Mouse (Mus musculus): ENCODE results near the gene Ctla4.

Gene Ctla4

GRCm38 (mm10) chr1:60866043-60866442 is 20.8 kb upstream of the Ctla4 start:
- no peak for DNase-seq

GRCm38 (mm10) chr1:60868333-60869277 is 18.2 kb upstream of the Ctla4 start:
- peak; percentile 17 for DNase-seq

GRCm38 (mm10) chr1:60875267-60875666 is 11.5 kb upstream of the Ctla4 start:
- DNase-seq, result no peak

- DNase-seq, result no peak
Observed at GRCm38 (mm10) chr1:60880116-60880867, 6.5 kb upstream of the Ctla4 start.

- no peak for DNase-seq
Observed at GRCm38 (mm10) chr1:60882792-60883191, 4.0 kb upstream of the Ctla4 start.

GRCm38 (mm10) chr1:60883279-60883678 is 3.5 kb upstream of the Ctla4 start:
- no peak for DNase-seq

- DNase-seq, result no peak
Observed at GRCm38 (mm10) chr1:60884611-60885010, 2.2 kb upstream of the Ctla4 start.

- DNase-seq, result no peak
Observed at GRCm38 (mm10) chr1:60898127-60898932, 11.5 kb downstream of the Ctla4 start.

- DNase-seq, result no peak
Observed at GRCm38 (mm10) chr1:60898933-60899210, 12.1 kb downstream of the Ctla4 start.

GRCm38 (mm10) chr1:60899244-60899643 is 12.4 kb downstream of the Ctla4 start:
- DNase-seq, result no peak

GRCm38 (mm10) chr1:60902547-60902946 is 15.7 kb downstream of the Ctla4 start:
- DNase-seq, result no peak

- DNase-seq, result no peak
Observed at GRCm38 (mm10) chr1:60903126-60903525, 16.3 kb downstream of the Ctla4 start.

- no peak for DNase-seq
Observed at GRCm38 (mm10) chr1:60904456-60904978, 17.7 kb downstream of the Ctla4 start.

- DNase-seq, result no peak
Observed at GRCm38 (mm10) chr1:60907466-60907865, 20.7 kb downstream of the Ctla4 start.

GRCm38 (mm10) chr1:60908751-60909161 is 22.0 kb downstream of the Ctla4 start:
- no peak for DNase-seq

GRCm38 (mm10) chr1:60909746-60910145 is 22.9 kb downstream of the Ctla4 start:
- DNase-seq, result no peak

GRCm38 (mm10) chr1:60910796-60911195 is 24.0 kb downstream of the Ctla4 start:
- DNase-seq, result no peak

- DNase-seq, result no peak
Observed at GRCm38 (mm10) chr1:60911631-60912030, 24.8 kb downstream of the Ctla4 start.

- no peak for DNase-seq
Observed at GRCm38 (mm10) chr1:60913305-60913704, 26.5 kb downstream of the Ctla4 start.

GRCm38 (mm10) chr1:60916281-60916781 is 29.5 kb downstream of the Ctla4 start:
- DNase-seq, result no peak

- DNase-seq, result no peak
Observed at GRCm38 (mm10) chr1:60920493-60921355, 33.9 kb downstream of the Ctla4 start.

- DNase-seq, result no peak
Observed at GRCm38 (mm10) chr1:60929036-60929435, 42.2 kb downstream of the Ctla4 start.
